Mouse (Mus musculus): Measurements from ENCODE around the gene Tpst1. TPM values are rescaled to one million over a fixed set of nuclear protein-coding genes. Genes with fewer than 3 reads are reported as not detected.

Tpst1 gene
- polyA plus RNA-seq, 1 experiment, result 19.1 TPM

Other genes with a start within 250 kb of the Tpst1 start
- 18.8 and 24.8 TPM in 2 replicates for gene Sumf2, start 226.3 kb upstream of the Tpst1 start, polyA plus RNA-seq (2012; rRNA removed)
- gene Chchd2, start 185.9 kb upstream of the Tpst1 start, polyA plus RNA-seq (2012; rRNA removed), result 855 and 995 TPM in 2 replicates
- 3.5 and 3.9 TPM in 2 replicates for gene Zbed5, start 177.6 kb upstream of the Tpst1 start, polyA plus RNA-seq (2012; rRNA removed)
- 5.6 and 7.0 TPM in 2 replicates for gene Phkg1, start 174.8 kb upstream of the Tpst1 start, polyA plus RNA-seq (2012; rRNA removed)
- 36.7 and 41.6 TPM in 2 replicates for gene Nupr1l, start 164.8 kb upstream of the Tpst1 start, polyA plus RNA-seq (2012; rRNA removed)
- gene Vkorc1l1, start 131.4 kb upstream of the Tpst1 start, polyA plus RNA-seq (2012; rRNA removed), result 55.8 and 64.3 TPM in 2 replicates
- gene Gusb, start 70.3 kb upstream of the Tpst1 start, polyA plus RNA-seq (2012; rRNA removed), result 53.9 and 65.7 TPM in 2 replicates
- 90.2 and 116 TPM in 2 replicates for gene Asl, start 44.1 kb upstream of the Tpst1 start, polyA plus RNA-seq (2012; rRNA removed)
- gene Crcp, start 44.0 kb upstream of the Tpst1 start, polyA plus RNA-seq (2012; rRNA removed), result 17.4 and 19.0 TPM in 2 replicates
- 8.4 and 9.7 TPM in 2 replicates for gene Kctd7, start 71.5 kb downstream of the Tpst1 start, polyA plus RNA-seq (2012; rRNA removed)
- gene Rabgef1, start 98.5 kb downstream of the Tpst1 start, polyA plus RNA-seq (2012; rRNA removed), result 18.8 and 23.7 TPM in 2 replicates
- gene Tmem248, start 143.8 kb downstream of the Tpst1 start, polyA plus RNA-seq (2012; rRNA removed), result 39.7 and 55.6 TPM in 2 replicates
- gene Sbds, start 182.2 kb downstream of the Tpst1 start, polyA plus RNA-seq (2012; rRNA removed), result 37.0 and 37.5 TPM in 2 replicates
- 13.8 and 15.7 TPM in 2 replicates for gene Tyw1, start 182.3 kb downstream of the Tpst1 start, polyA plus RNA-seq (2012; rRNA removed)